Mouse (Mus musculus): ENCODE measurements around the gene Atxn10. TPM values are rescaled to one million over a fixed set of nuclear protein-coding genes. Genes with fewer than 3 reads are reported as not detected.

Atxn10 gene
- polyA plus RNA-seq (2012) = 92.5 and 104 TPM in 2 replicates

DNA sequence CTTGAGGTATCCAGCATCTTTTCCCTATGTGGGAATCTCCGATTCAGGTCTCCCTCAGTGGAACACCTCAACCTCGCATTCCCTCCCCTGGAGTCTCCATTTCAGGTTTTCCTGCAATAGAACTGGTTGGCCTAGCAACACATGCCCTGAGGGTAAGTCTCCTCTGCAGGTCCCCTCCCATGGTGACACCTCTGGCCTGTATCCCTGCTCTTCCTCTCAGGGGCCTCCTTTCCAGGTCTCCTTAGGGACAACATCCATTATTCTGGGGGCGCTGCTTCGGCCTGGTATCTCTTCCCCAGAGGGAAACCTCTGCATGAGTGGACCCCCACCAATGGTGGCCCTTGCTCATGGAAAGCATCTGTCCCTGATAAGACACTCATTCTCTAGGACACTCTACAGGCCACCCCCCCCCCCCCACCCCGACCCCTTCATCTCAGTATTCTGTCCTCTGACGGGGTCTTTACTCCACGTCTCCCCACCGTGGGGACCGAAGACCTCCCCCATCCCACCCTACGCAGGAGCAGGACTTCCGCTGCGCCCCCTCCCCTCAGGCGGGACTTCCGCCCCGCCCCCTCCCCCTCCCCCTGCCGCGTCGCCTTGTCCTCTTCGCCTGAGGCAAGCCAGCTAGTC lies at the start of gene Atxn10:
TSS of gene Atxn10 (plus strand) at position 575 of the 630 bp plus-strand sequence.

DNA sequence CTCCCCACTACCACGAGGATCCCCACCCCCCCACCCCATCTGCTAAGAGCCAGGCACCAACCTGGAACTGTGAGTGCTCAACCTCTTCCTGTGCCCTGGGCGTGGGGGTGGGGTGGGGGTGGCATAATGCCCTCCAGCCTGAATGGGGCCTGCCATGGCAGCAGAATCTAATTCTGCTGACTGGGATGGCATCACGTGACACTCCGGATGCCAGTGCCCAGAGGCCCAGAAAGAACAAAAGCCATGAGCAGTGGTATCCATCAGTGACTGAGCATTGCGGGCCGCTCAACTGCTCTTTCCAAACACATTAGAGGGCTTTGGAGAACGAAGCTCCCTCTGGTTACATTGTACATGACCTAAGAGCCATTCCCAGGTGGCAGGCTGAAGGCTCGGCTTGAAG lies 167.1 kb downstream of the Atxn10 start, which contains the start of gene 7530416G11Rik:
TSS of gene 7530416G11Rik (minus strand) at position 101 of the 400 bp plus-strand sequence.

Other genes starting within 250 kb of the Atxn10 start
- 0.01 TPM in 1 of 2 replicates, not detected in the other for gene Smc1b, start 204.3 kb upstream of the Atxn10 start, polyA plus RNA-seq (2012)
- not detected in 2 replicates for gene Ribc2, start 204.2 kb upstream of the Atxn10 start, polyA plus RNA-seq (2012)
- 0.31 and 0.42 TPM in 2 replicates for gene Fbln1, start 130.3 kb upstream of the Atxn10 start, polyA plus RNA-seq (2012)
- gene 7530416G11Rik, start 167.0 kb downstream of the Atxn10 start, polyA plus RNA-seq (2012) = not detected in 2 replicates
- not detected in 2 replicates for gene Wnt7b, start 246.2 kb downstream of the Atxn10 start, polyA plus RNA-seq (2012)

Data from megakaryocyte-erythroid progenitor cell, adult 5 weeks (primary cell).